Mouse (Mus musculus) forebrain, embryonic 10.5 days (tissue): ENCODE data around the gene Tbx4. TPM values are rescaled to one million over a fixed set of nuclear protein-coding genes. Genes with fewer than 3 reads are reported as not detected.
A peak's percentile ranks its signal among the peaks of the same experiment; 100 is the strongest.

Source experiments
- DNase-seq: peaks from one replicate; pipeline ENCODE4 v3.0.0-alpha.2; 2017; ENCODE audit warnings: low spot score; ENCODE audit errors: extremely low spot score
- H3K27ac ChIP-seq: fragments of 300-500 bp; sonication (generic); 2 replicates; pipeline ENCODE4 v1.5.1; 2016; ENCODE audit warnings: mild to moderate bottlenecking
- H3K27me3 ChIP-seq: fragments of 300-500 bp; sonication (generic); 2 replicates; pipeline ENCODE4 v1.6.1; 2016; ENCODE audit warnings: mild to moderate bottlenecking; ENCODE audit not compliant: poor library complexity, severe bottlenecking
- H3K36me3 ChIP-seq: fragments of 300-500 bp; sonication (generic); replicated peaks from 2 replicates; pipeline ENCODE4 v1.6.1; 2016; ENCODE audit warnings: mild to moderate bottlenecking, moderate library complexity
- H3K4me1 ChIP-seq: fragments of 300-500 bp; sonication (generic); 2 replicates; pipeline ENCODE4 v1.6.1; 2016
- H3K4me3 ChIP-seq: fragments of 300-500 bp; sonication (generic); 2 replicates; pipeline ENCODE4 v1.5.1; 2016; ENCODE audit warnings: mild to moderate bottlenecking, moderate library complexity
- H3K9me3 ChIP-seq: fragments of 300-500 bp; sonication (generic); 2 replicates; pipeline ENCODE4 v1.6.1; 2016; ENCODE audit warnings: mild to moderate bottlenecking, moderate library complexity
- whole genome bisulfite sequencing: fragments of 180-500 bp; shearing (Covaris S2); methylation state at CpG from one replicate; pipeline ENCODE4 v1.1.7; 2016; 5-methylcytosine and 5-hydroxymethylcytosine counted together
- polyA plus RNA-seq: library from polyadenylated mRNA; unstranded; fragments of >200 nt; fragmentation: Nextera tagmentation; extraction: Ambion mirVana; gene quantifications from 2 replicates; pipeline ENCODE4 v1.2.1, GENCODE M21; 2016

The Tbx4 gene
- polyA plus RNA-seq, 1 experiment from 2014 or later = 0.30 TPM

DNA sequence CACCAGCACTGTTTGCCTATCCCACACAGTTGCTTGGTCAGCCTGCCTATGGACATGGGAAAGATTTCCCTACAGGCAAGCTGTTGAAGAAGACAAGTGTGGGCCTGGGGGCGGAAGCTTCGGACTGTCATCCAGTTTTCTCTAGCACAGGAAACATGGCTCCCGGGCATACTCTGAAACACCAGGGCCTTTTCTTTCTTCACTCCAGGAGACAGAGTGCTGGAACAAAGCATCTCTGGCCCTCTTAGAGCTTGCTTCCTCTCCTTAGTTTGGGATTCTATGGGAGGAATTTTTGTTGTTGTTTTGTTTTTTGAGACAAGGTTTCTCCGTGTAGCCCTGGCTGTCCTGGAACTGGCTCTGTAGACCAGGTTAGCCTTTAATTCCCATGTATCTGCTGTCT is 1.7 kb upstream of the Tbx4 start:
- H3K4me1 ChIP-seq = peaks cover 24% of the 10 kb centered on the region
- no peaks in the 10 kb centered on the region for H3K9me3 ChIP-seq
- 43% methylated on average over 4 of the region's 4 CpGs for WGBS
- no peak overlapping the region for H3K4me3 ChIP-seq
- H3K36me3 ChIP-seq = no peaks in the 10 kb centered on the region
- no peak for DNase-seq
- no peak overlapping the region for H3K27ac ChIP-seq
- H3K27me3 ChIP-seq = peaks cover 93% of the 10 kb centered on the region

DNA sequence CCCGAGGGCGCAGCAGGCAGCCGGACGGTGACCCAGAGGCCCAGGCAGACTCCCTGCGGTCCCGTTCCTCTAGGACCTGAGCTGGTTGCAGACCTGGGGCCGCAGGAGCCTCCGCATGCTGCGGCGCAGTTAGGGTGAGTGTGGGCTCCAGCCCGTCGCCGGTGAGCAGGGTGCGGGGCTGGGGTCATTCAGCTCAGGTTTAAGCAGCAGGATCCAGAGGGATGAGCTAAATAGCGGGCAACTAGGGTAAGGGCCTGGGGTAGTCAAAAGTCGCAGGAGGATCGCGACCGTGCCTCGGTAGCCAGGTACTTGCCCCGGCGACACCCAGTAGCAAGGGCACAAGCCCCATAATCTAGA is 185 bp downstream of the Tbx4 start:
- no peak overlapping the region for H3K27ac ChIP-seq
- H3K36me3 ChIP-seq = no peaks in the 10 kb centered on the region
- H3K9me3 ChIP-seq = no peaks in the 10 kb centered on the region
- peaks cover 37% of the 10 kb centered on the region for H3K4me1 ChIP-seq
- no peak for DNase-seq
- peaks cover 100% of the 10 kb centered on the region for H3K27me3 ChIP-seq
- whole genome bisulfite sequencing = under 1% methylated on average over 22 of the region's 22 CpGs
- peak overlapping the region; percentile 34 for H3K4me3 ChIP-seq

DNA sequence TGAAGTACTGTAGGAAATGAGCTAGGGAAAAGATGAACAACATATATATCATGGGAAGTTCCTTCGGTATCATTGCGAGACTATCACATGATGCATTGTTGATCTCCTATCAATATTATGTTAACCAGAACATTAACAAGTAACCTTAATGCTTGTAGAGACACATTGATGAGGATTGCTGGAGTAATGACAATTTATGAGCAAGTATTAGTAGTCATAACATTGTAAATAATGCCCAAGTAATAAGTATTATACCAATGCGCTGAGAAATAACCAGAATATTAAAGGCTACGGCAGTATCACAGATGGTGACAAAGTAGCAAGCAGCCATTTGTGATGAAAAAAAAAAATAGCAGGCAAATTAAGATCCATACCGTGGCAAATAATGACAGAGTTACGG is 1.1 kb downstream of the Tbx4 start:
- Histone ChIP-seq H3K27me3 (peaks cover 100% of the 10 kb centered on the region), H3K4me3 (no peak overlapping the region), H3K36me3 (no peaks in the 10 kb centered on the region), H3K27ac (no peak overlapping the region), H3K9me3 (no peaks in the 10 kb centered on the region), H3K4me1 (peaks cover 37% of the 10 kb centered on the region)
- DNase-seq = no peak
- 22% methylated on average over 6 of the region's 6 CpGs for WGBS

DNA sequence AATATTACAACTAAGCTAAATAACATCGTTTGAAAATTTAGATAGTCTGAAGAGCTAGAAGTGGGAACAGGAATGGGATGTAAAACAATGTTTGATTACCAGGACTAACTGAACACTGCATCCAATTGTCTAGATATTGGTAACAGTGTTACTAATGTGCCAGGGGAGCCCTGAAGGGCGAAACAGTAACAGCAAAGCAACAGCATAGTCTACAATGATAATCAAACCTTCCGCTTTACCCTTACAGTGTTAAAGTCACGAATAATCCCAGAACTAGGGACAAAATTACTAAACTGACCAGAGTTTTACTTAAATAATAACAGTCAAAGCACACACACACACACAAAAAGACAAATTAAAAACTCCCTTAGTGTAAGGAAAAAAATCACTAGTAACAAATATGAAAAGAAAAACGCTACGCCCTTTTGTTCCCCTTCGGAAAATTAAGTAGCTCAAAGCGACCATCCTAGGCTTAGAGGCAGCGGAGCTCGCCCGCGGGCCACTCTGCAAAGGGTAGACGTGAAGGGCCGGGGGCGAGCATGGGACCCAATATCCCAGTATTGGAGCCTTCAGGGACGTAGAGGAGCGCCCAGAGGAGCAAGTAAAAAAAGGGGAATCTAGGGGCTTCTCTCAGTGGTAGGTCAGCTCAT is 1.7 kb downstream of the Tbx4 start:
- H3K27me3 ChIP-seq = peaks cover 100% of the 10 kb centered on the region
- H3K36me3 ChIP-seq = no peaks in the 10 kb centered on the region
- under 1% methylated on average over 17 of the region's 17 CpGs for WGBS
- no peak for DNase-seq
- H3K4me3 ChIP-seq = no peak overlapping the region
- H3K9me3 ChIP-seq = no peaks in the 10 kb centered on the region
- peaks cover 37% of the 10 kb centered on the region for H3K4me1 ChIP-seq
- no peak overlapping the region for H3K27ac ChIP-seq

DNA sequence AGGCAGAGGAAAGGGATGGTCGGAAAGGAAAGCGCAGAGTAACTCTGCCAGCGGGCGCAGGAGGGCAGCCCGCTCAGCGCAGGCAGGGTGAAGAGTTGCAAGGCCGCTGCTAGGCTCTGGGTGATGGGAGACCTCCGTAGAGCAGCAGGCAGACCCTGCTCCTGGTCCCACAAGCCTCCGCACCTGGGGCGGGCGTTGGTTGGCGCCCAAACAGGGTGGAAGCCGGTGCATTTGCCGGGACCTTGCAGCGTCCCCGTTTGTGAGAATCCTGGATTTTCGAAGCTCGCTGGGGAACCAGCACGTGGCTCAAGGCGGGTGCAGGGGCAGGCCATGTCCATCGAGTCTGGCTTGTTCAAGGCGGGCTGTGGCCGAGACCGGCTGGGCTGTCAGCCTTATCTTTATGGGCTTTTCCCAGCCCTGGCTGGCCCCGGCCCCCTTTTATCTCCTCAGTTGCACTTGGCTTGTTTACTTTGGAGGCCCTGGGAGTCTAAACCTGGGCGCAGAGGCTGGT is 2.3 kb downstream of the Tbx4 start:
- H3K27me3 ChIP-seq = peaks cover 100% of the 10 kb centered on the region
- no peak overlapping the region for H3K27ac ChIP-seq
- peak; percentile 56 for DNase-seq
- under 1% methylated on average over 26 of the region's 26 CpGs for WGBS
- no peaks in the 10 kb centered on the region for H3K9me3 ChIP-seq
- H3K36me3 ChIP-seq = no peaks in the 10 kb centered on the region
- peaks cover 37% of the 10 kb centered on the region for H3K4me1 ChIP-seq
- H3K4me3 ChIP-seq = no peak overlapping the region

DNA sequence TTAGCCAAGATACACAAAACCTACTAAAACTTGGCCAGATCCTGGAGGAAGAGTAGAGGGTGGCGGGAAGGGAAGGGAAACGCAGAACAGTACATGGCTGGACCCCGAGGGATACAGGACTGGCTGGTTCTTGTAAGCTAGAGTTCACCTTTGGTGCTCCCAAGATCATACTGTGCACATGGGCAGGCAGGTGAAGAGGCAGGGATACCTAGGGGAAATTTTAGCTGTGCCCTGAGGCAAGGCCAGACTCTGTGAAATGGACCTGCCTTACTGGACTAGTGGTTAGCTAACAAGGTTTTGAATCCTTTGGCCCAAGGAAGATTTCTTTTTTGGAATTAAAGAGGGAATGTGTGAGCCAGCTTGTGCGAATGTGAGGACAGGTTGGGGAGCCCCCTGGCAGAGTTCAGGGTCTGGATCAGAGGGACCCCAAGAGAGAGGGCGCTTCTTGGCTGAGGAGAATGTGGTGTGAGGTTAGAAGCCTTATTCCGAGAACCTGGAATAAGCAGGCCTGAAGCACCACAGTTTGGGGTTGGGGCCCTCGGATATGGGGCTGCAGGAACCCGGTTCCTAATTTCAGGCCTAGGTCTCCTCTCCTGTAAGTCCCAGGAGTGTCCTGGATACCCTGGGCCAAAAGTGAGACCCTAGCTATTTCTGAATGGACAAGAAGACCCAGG is 3.0 kb downstream of the Tbx4 start:
- 5% methylated on average over 8 of the region's 8 CpGs for WGBS
- no peaks in the 10 kb centered on the region for H3K36me3 ChIP-seq
- H3K4me1 ChIP-seq = peaks cover 43% of the 10 kb centered on the region
- no peak overlapping the region for H3K27ac ChIP-seq
- no peak overlapping the region for H3K4me3 ChIP-seq
- no peaks in the 10 kb centered on the region for H3K9me3 ChIP-seq
- peaks cover 100% of the 10 kb centered on the region for H3K27me3 ChIP-seq
- DNase-seq = no peak

DNA sequence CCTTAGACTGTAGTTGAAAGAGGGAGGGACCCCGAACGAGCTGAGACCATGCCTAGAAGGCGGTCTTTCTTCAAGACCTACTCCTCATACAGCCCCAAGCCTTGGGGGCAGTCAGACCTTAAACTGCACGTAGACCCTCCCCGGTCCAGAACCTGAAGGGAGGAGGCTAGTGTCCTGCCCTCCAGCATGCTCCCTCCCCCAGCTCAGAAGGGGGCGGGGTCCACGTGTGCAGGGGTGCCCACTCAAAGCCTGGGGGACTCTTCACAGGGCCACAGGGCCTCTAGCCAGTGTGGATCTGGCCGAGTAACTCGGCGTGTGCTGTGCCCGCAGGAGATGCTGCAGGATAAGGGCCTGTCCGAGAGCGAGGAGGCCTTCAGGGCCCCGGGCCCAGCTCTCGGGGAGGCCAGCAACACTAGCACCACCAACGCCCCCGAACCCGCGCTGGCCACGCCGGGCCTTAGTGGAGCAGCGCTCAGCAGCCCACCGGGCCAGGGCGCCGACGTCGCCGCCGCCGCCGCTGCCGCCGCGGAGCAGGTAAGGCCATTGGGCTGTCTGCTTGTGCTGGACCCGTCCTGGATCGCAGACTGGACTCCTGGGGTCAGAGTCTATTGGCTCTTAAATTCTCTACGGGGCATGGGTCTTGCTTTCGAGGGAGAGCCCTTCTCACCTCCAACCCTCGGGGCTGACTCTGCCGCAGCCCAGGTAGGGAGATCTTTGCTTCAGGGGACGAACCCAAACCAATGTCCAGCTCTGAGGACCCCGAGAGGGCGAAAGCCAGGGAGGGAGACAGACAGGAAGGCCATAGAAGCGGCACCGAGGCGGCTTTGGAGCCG is 3.7 kb downstream of the Tbx4 start:
- no peaks in the 10 kb centered on the region for H3K9me3 ChIP-seq
- no peaks in the 10 kb centered on the region for H3K36me3 ChIP-seq
- no peak overlapping the region for H3K4me3 ChIP-seq
- WGBS = under 1% methylated on average over 47 of the region's 47 CpGs
- H3K27me3 ChIP-seq = peaks cover 100% of the 10 kb centered on the region
- no peak overlapping the region for H3K27ac ChIP-seq
- DNase-seq = no peak
- peaks cover 51% of the 10 kb centered on the region for H3K4me1 ChIP-seq

DNA sequence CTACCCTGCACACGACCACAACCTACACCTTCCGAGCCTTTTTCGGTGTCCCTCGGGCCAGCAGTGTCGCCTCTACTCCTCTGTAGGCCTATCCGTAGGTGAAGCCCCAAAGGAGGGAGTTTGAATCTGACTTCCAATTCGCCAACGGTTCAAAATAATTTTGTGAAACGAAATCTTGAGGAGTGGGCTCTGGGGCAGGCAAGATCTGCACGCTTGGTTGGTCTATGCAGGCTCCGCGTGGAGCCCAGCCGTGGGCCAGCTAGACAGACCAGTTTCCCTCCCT is 4.3 kb downstream of the Tbx4 start:
- H3K4me3 ChIP-seq = 0 out of 2 replicates have a peak overlapping the region, but pooled peaks have one; percentile 8
- no peak for DNase-seq
- H3K4me1 ChIP-seq = peaks cover 56% of the 10 kb centered on the region
- H3K27me3 ChIP-seq = peaks cover 100% of the 10 kb centered on the region
- H3K27ac ChIP-seq = no peak overlapping the region
- no peaks in the 10 kb centered on the region for H3K36me3 ChIP-seq
- H3K9me3 ChIP-seq = no peaks in the 10 kb centered on the region
- under 1% methylated on average over 13 of the region's 13 CpGs for whole genome bisulfite sequencing

DNA sequence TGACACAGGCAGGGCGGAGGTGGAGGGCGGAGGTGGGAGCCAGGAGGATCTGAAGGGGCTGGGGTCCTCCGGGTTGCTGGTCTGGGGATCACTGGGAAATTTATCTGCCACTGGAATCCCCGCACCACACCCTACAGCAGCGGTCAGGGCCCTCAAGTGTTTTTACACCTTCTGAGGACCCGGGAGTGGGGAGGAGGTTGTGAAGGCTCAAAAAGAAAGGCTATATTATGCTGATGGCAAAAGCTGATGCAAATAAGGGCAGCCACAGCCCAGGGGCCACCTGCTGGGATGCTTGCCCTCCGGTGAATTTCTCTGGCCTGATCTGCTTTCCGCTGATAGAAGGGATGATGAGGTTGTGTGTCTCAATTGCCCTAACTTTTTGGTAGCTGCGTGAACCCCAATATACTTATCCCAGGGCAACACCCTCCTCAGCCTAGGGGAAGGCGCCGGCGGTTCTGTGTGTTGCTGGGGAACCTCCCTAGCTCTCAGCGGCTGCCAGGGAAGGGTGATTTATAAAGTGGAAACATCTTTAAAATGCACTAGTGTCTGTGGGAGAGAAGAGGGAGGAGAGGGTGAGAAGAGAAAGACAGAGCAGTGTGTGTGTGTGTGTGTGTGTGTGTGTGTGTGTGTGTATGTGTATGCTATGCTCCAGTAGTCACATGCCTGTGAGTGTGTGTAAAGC is 4.9 kb downstream of the Tbx4 start:
- Histone ChIP-seq H3K4me1 (peaks cover 56% of the 10 kb centered on the region), H3K4me3 (peak overlapping the region; percentile 8; the same call in 1 of the 2 replicates), H3K9me3 (no peaks in the 10 kb centered on the region), H3K36me3 (no peaks in the 10 kb centered on the region), H3K27me3 (peaks cover 100% of the 10 kb centered on the region), H3K27ac (no peak overlapping the region)
- DNase-seq = no peak
- WGBS = under 1% methylated on average over 13 of the region's 13 CpGs

DNA sequence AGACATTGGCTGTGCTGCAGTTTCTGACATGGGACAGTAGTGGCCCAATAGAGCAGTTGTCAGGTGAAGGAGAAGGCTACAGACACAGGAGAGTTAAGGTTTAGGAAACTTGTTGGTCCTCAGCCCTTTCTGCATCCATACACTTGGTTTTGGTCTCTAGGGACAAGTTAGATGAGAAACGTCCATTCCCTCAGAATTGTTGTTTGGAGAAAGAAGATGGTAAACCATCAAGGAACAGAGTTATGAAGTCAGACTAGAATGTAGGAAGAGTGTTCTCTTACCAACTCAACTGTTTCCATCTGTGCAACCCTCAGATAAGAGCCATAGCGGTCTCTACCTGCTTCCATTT is 5.4 kb downstream of the Tbx4 start:
- WGBS = 2% methylated on average over 2 of the region's 2 CpGs
- DNase-seq = no peak
- H3K36me3 ChIP-seq = no peaks in the 10 kb centered on the region
- peaks cover 100% of the 10 kb centered on the region for H3K27me3 ChIP-seq
- H3K27ac ChIP-seq = no peak overlapping the region
- no peak overlapping the region for H3K4me3 ChIP-seq
- no peaks in the 10 kb centered on the region for H3K9me3 ChIP-seq
- H3K4me1 ChIP-seq = peaks cover 56% of the 10 kb centered on the region

DNA sequence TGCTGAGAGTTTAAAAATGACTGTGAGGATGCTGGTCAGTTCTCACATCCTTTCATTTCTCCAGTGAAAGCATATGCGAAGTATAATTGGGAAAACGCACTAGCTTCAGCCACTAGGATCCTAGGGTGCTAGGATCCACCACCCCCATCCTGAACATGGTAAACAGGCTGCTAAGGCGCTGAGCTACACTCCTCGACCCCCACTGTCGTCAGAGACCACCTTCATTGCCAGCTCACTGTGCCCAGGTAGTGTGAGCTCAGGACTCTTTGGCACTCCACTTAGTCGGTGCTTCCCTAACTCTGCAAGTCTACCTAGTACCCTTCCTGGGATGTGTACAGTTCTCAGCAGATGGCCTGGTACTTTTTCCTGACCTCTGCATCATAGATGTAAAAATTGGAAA is 6.5 kb downstream of the Tbx4 start:
- 2% methylated on average over 6 of the region's 6 CpGs for WGBS
- H3K36me3 ChIP-seq = no peaks in the 10 kb centered on the region
- no peak overlapping the region for H3K27ac ChIP-seq
- H3K4me1 ChIP-seq = peaks cover 57% of the 10 kb centered on the region
- no peak for DNase-seq
- no peak overlapping the region for H3K4me3 ChIP-seq
- H3K9me3 ChIP-seq = no peaks in the 10 kb centered on the region
- peaks cover 100% of the 10 kb centered on the region for H3K27me3 ChIP-seq

DNA sequence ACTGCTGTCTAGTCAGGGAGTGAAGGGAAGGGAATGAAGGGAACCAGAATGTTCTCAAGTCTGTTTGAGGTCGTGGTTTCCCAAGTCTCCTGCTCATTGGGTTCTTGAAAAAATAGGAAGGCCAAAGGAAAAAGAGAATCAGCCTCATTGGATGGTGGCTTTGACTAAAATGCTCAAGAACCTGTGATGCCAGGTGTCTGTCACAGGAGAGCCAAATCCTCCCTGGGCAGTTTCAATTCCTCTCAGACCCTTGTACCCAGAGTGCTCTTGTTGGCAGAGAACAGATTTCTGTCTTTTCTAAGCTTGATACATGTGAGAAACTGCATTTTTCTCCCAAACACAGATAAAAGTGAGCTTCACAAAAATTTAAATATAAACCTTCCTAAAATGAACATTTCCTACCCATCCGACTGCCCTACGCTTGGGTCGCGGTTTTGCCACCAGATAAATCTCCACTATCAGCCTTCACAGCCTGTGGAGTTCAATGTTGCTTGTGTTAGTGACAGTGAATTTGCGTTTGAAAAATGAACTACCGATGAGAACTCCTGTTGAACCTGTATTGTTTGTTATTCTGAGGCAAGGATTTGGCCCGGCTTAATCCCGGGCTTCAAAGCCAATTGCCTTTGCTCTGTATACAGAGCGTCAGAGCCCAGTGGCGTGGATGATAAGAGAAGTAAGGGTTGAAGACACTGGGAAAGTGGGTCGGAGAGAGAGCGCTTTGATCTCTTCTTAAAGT is 7.3 kb downstream of the Tbx4 start:
- H3K4me1 ChIP-seq = peaks cover 51% of the 10 kb centered on the region
- H3K27me3 ChIP-seq = peaks cover 100% of the 10 kb centered on the region
- no peak for DNase-seq
- no peak overlapping the region for H3K27ac ChIP-seq
- H3K36me3 ChIP-seq = no peaks in the 10 kb centered on the region
- H3K4me3 ChIP-seq = no peak overlapping the region
- H3K9me3 ChIP-seq = no peaks in the 10 kb centered on the region
- WGBS = under 1% methylated on average over 13 of the region's 13 CpGs
